Mouse (Mus musculus): Measurements from ENCODE around the gene Brd2.

DNA sequence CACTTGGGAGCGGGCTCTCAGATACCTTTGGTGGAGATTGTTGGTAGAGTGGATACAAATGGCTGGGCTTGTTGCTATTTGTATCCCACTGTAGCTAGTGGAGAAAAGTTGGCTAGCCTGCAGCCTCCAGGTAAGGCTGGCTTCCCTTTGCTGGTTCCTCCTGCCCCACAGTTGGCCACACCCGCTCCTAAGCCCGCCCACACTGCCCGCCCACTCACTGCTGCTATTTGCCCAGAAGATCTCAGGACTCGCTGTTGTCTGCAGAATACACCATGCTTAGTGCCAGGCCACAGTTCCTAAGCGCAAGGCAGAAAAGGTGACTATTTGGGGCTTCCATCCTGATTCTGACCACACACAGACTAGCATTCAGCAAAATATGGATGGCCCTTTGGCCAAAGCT is 5.0 kb upstream of the Brd2 start:
- no peak for TF ChIP-seq CTCF (IDR thresholded peaks at IDR 0.05 in 2 of 3, conservative IDR thresholded peaks at IDR 0.05 in 1 of 3; ENCODE audit: control insufficient read depth in 1 of 3, insufficient read depth in 1 of 3, low read depth in 2 of 3, low read length in 3 of 3, poor library complexity in 1 of 3, severe bottlenecking in 1 of 3)
- TF ChIP-seq POLR2A (IDR thresholded peaks at IDR 0.05; ENCODE audit: control insufficient read depth in 1 of 2, insufficient read depth in 1 of 2, low read depth in 1 of 2, low read length in 2 of 2, poor library complexity in 1 of 2), result no peak
- no peak for TF ChIP-seq E2F4 (IDR thresholded peaks at IDR 0.05; ENCODE audit: borderline replicate concordance, low read depth, low read length)
- peak; percentile 43; the same call in 1 of the 2 replicates for TF ChIP-seq POLR2AphosphoS2 (IDR thresholded peaks at IDR 0.05; ENCODE audit: low read length)
- no peak for TF ChIP-seq GATA1 (IDR thresholded peaks at IDR 0.05; ENCODE audit: low read depth, low read length)
- TF ChIP-seq CHD1 (IDR thresholded peaks at IDR 0.05; ENCODE audit: low read depth, low read length), result no peak
- TF ChIP-seq ZNF384 (IDR thresholded peaks at IDR 0.05; ENCODE audit: low read depth, low read length), result no peak
